Mouse (Mus musculus) thymus, adult 2 months (tissue): ENCODE measurements at regions not wholly inside any gene's neighbourhood (a gene's known extent, or its start where the extent isn't known, plus 50 kb on each side); places are given as distances from the start of the nearest gene placed in this dataset.

Experiments
- CTCF ChIP-seq: fragments of 200-500 bp; IDR thresholded peaks from 2 replicates; pipeline ENCODE4 v1.5.1; 2012; ENCODE audit warnings: mild to moderate bottlenecking, control low read depth, low read length, moderate library complexity, borderline replicate concordance; ENCODE audit not compliant: control insufficient read depth, poor library complexity, insufficient read depth; ENCODE audit errors: extremely low read depth
- POLR2A ChIP-seq: fragments of 200-500 bp; IDR thresholded peaks from 2 replicates; pipeline ENCODE4 v1.6.1; 2012; ENCODE audit warnings: mild to moderate bottlenecking, low read length, control low read depth, moderate library complexity; ENCODE audit not compliant: control insufficient read depth, poor library complexity, insufficient read depth; ENCODE audit errors: extremely low read depth

DNA sequence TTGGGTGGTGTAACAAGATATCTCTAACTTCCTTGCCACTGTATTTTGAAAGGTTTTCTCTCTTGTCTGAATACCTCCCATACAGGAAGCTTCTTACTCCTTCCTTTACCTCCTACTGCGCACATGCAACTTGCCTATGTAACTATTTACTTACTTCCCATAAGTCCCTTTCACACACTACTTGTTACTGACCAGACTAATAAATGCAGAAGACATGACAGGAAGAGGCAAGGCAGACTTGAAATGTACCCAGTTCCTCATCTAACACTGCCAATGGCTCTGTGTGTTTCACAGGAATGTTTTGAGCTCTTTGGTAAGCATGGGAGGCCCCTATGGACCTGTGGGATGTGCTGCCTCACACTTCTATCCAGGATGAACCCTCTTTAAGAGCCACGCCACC is 207.1 kb upstream of the Hhip start:
- TF ChIP-seq CTCF, result no peak
- TF ChIP-seq POLR2A, result no peak
